Mouse (Mus musculus): ENCODE measurements around the gene Osbpl6.
"Not testable (repeated sequence)": the region's sequence is repeated elsewhere in the genome, so short reads cannot be mapped to it uniquely, and the experiment has no call there.

Gene Osbpl6

DNA sequence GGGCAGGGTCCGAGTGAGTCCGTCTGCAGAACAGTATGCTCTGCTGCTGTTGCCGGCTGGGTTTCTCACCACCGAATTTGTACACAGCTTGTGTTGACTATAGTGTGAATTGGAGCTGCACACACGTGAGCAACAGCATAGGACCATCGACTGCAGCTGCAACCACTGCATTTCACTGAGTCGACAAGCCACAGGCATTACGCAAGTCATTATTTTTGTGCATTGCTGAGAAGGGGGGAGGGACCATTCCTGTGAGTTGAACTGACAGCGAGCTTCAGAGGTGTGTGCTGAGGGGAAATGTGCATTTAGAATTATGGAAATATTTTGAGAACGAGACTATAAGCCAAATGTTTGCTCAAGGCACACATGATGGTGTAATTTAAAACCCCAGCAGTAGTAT lies 165.2 kb downstream of the Osbpl6 start:
- DNase-seq, result no peak

- peak; percentile 24 for DNase-seq
Observed at GRCm38 (mm10) chr2:76578911-76579310, 172.6 kb downstream of the Osbpl6 start.

DNA sequence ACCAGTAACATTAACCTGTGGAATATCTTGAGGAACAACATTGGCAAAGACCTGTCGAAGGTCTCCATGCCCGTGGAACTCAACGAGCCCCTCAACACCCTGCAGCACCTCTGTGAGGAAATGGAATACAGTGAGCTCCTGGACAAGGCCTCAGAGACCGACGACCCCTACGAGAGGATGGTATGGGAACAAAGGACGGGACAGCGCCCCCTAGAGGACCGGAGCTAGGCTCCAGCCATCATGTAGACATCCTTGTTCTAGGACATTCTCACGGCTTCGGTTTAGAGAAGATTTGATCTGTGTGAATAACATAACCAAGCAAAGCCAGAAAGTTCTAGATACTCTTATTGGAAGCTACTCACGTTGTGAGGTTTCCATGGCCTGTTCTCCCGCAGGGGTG lies 178.8 kb downstream of the Osbpl6 start:
- DNase-seq, result no peak

DNA sequence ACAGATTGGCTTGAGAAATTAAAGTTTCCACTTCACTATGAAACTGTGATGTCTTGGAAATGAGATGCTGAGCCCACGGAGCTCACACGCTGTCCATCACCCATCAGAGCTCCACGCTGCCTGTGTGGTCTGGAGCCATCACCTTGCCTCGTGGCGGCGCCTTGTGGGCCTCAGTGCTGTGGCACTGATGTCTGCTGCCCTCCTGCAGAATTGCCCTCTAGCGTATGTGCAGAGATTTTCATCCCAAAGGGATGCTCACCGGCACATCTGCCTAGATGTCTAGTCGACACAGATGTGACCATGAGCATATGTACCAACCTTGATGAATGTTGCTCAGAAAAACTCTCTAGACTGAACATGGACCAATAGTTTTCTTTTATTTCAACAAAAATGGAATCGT lies 180.6 kb downstream of the Osbpl6 start:
- DNase-seq, result no peak

DNA sequence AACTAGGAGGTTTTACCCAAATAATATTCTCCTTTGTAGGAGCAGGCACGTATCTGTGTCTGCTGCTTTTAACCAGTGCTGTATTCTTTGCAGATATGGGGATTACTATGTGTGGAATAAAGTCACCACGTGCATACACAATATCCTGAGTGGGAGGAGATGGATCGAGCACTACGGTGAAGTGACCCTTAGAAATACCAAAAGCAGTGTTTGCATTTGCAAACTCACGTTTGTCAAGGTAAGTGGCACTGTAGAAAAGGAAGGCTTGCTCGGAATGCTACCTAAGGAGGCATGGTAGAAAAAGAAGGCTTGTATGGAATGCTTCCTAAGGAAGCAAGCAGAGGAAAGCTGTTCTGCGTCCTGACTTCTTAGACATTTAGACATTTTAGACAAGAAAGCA lies 183.9 kb downstream of the Osbpl6 start:
- DNase-seq, result no peak

- no peak for DNase-seq
Observed at GRCm38 (mm10) chr2:76592401-76592924, 186.2 kb downstream of the Osbpl6 start.

DNA sequence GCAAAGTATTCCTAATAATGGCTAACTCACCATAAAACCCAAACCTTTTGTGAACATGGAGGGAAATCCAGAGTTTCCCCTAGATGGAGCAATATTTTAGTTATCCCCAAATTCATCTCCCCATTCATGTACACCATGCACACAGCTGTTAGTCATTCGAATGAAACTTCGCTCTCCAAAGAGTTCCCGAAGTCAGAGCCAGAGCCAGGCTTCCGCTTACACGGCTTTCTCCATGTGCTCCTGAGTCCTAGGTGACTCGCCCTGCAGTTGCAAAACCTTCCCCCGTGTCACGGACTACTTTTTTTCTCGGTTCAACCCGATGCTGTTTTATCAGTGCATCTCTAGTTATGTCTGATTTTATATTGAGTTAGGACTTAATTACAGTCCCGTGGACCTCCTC lies 191.2 kb downstream of the Osbpl6 start:
- DNase-seq, result no peak

DNA sequence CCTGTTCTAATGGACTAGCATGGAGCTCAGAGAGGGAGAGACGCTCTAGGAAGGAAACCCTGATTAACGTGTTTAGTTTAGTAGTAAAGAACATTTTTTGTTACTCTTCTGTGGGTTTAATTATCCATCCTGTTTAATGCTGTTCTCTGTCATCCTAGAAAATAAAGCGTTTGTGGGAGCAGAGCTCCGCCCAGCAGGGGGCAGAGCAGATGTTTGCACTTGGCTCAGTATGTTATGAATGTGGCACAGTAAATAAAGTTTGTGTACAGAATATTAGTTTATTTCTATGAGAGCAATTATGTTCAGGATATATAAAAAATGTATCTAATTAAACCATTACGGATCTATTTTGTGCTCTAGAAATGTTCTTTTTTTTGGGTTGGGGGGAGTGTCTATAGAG lies 192.9 kb downstream of the Osbpl6 start:
- DNase-seq, result peak; percentile 16

- DNase-seq, result no peak
Observed at GRCm38 (mm10) chr2:76602256-76602655, 195.9 kb downstream of the Osbpl6 start.

GRCm38 (mm10) chr2:76606704-76607103 lies 200.4 kb downstream of the Osbpl6 start:
- no peak for DNase-seq

DNA sequence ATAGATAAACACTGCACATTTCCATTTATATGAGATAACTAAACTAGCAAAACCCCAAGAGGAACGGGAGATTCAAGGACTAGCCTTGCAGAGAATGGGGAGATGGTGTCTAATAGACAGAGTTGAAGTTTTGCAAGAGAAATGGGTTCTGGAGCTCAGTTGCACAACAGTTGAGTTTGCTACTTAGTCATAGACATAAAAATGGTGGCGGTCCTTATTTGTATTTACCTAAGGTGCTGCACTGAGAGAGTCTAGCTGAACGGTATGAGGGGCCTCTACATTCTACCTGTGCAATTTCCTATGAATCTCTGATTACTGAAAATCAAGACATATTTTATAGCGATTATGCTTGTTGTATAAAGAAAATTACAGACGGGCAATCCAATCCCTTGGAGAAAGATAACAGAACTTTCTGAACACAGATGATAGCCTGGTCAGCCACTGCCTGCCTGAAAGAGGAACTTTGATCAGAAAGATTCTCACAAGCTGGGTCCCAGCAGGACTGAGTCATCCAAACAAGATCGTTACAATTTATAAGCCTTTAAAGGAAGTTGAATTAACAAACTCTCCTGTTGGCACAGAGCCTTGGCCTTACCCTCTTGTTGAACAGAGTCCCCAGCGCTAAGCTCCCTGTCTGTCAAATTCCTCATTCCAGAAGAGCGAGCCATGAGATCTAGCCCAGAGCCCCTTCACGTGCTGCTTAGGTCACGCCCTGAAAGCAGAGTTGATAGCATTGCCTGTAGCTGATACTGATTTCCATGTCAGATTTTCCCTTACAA lies 204.2 kb downstream of the Osbpl6 start:
- no peak for DNase-seq

- no peak for DNase-seq
Observed at GRCm38 (mm10) chr2:76611996-76612395, 205.7 kb downstream of the Osbpl6 start.

DNA sequence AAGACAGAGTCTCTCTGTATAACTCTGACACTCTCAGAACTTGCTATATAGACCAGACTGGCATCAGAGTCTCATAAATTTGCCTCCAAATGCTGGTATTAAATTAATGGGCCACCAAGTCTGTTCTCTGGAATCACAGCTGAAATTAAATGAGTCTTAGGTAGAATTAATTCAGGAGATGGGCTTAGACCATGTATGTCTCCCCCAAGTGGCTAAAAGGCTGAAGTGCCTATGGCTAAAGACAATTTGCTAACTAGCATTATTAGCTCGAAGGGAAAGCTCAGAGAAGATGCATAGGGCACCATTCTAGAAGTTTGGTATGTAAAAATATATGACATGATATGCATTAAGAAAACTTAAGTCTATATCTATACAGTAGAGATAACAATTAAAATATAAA lies 211.8 kb downstream of the Osbpl6 start:
- peak; percentile 75 for DNase-seq

DNA sequence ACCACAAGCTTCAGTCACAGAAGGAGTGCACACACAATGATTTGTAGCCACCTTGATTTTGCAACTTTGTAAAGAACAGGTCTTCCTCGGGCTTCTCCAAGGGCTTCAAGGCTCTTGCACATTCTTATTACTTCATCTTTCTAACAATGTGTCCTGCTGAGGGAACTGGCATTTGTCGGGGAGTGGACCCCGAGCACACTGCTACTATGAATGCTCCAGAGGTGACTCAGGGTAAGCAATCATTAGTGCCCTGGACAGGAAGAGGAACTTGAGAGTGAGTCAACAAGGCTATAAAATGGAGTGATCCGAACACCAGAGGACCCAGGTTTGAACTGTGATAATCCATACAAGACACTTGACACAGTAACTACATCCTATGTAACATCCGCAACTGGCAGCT lies 213.9 kb downstream of the Osbpl6 start:
- no peak for DNase-seq

DNA sequence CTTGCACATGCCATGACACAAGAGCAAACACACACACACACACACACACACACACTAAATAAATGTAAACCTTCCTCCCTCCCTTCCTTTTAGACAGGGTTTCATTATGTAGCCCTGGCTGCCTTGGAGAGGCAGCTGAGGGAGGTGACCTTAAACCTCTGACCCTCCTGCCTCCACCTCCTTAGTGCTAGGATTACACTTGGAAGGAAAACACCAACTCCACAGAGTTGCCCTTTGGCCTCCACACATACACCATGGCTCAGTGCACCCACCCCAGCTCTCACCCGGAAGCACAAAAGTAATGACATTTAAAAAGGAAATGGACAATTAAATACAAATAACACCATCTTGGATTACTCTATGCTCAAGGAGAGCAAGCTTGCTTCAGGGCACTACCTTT lies 215.4 kb downstream of the Osbpl6 start:
- DNase-seq, result no peak

DNA sequence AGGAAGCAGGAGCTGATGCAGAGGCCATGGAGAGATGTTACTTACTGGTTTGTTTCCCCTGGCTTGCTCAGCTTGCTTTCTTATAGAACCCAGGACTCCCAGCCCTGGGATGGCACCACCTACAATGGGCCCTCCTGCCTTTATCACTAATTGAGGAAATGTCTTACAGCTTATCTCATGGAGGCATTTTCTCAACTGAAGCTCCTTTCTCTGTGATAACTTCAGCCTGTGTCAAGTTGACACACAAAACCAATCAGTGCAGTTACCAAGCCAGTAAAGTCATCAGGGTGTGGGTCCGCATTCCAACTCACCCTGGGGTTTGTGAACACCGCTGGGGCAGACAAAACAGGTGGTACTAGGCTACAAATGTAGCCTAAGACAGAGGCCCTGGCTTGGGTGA lies 216.0 kb downstream of the Osbpl6 start:
- not testable (repeated sequence) for DNase-seq

DNA sequence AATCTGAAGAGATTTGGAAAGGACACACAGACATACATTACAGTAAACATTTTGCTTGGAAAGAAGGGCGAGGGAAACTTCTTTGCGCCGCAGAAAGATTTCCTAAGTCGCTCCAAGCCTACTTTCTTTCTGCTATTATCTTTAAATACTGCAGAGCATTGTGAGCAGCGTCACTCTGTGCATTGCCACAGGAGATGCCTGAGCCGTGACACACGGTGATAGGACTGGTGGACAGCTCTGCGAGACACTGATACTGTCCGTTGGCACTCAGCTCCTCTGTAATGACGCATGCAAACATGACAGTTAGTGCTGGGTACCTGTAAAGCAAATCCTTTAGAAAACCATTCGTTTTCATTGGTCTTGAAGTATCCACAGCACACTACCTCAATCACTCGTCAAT lies 224.0 kb downstream of the Osbpl6 start:
- DNase-seq, result no peak

DNA sequence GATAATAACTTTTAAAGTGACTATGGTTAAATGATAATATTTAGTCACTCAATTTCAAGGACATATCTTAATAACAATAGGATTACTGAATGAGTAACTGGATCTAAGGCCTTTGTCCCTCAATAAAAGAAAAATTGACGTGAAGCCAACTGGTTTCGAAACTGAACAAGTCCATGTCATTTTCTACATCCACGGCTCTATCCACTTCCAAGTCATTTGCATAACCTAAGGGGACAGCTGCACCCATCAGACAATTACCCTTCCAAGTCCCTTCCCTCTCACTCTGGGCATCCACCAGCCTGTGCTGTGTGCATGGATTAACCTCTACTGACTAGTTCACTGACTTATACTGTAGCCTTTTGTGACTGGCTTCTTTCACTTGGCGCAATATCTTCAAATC lies 225.3 kb downstream of the Osbpl6 start:
- DNase-seq, result no peak

DNA sequence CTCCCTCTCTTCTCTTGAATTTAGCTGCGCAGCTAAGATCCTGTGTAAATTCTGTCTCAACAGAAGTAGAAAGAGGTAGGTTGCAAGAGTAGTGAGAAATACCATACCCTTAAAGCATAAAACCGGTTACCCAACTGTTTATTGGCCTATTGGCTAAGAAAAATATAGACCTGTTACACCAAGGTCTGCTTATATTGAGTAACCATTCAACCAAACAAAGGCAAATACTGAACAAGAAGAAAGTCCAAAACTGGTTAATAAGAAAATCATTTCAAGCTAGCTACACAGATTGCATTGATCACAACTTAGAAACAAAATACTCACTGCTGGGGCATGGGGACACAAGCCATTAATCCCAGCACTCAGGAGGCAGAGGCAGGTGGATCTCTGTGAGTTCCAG lies 233.3 kb downstream of the Osbpl6 start:
- no peak for DNase-seq

- DNase-seq, result no peak
Observed at GRCm38 (mm10) chr2:76643801-76644200, 237.5 kb downstream of the Osbpl6 start.

- no peak for DNase-seq
Observed at GRCm38 (mm10) chr2:76647441-76647869, 241.1 kb downstream of the Osbpl6 start.

GRCm38 (mm10) chr2:76647883-76648570 lies 241.7 kb downstream of the Osbpl6 start, which contains the start of the genes Prkra and Pjvk:
Gene Prkra (minus strand): TSS chr2:76648015.
Gene Pjvk (plus strand): TSS chr2:76648476.
- DNase-seq, result peak; percentile 99

DNA sequence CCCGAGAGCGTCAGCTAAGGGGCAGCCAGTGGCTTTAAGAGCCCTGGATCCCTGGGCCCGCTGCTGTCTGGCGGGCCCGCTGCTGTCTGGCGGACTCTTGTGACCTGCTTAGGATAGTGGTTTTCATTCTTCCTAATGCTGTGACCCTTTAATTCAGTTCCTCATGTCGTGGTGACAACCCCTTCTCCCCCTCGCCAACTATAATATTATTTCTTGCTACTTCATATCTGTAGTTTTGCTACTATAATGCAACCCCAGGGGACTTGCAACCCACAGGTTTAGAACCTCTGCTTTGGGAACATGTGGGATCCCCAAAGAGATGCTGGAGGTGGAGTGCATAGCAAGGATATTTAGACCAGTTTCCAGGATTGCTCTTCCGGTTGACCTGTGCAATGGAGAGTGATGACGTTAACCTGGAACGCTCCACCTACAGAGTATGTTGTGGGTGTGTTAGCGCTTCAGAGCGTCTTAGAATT lies 242.4 kb downstream of the Osbpl6 start:
- peak; percentile 63 for DNase-seq

Data from retina, postnatal 1 day (tissue).